Mouse (Mus musculus): ENCODE results near the gene Tbc1d10b. TPM values are rescaled to one million over a fixed set of nuclear protein-coding genes. Genes with fewer than 3 reads are reported as not detected.

Tbc1d10b gene
- total RNA-seq, 1 experiment from 2014 or later = 92.2 TPM

GRCm38 (mm10) chr7:127228615-127229303, 20.5 kb upstream of the Tbc1d10b start:
- ATAC-seq (ENCODE audit: extremely low read depth, insufficient number of reproducible peaks, low FRiP score, poor library complexity, severe bottlenecking) = peak; percentile 79

GRCm38 (mm10) chr7:127225147-127225995, 17.1 kb upstream of the Tbc1d10b start:
- no peak for ATAC-seq (ENCODE audit: extremely low read depth, insufficient number of reproducible peaks, low FRiP score, poor library complexity, severe bottlenecking)

- ATAC-seq (ENCODE audit: extremely low read depth, insufficient number of reproducible peaks, low FRiP score, poor library complexity, severe bottlenecking) = no peak
Measured at GRCm38 (mm10) chr7:127224616-127225015, 16.3 kb upstream of the Tbc1d10b start.

GRCm38 (mm10) chr7:127223515-127224478, 15.5 kb upstream of the Tbc1d10b start:
- no peak for ATAC-seq (ENCODE audit: extremely low read depth, insufficient number of reproducible peaks, low FRiP score, poor library complexity, severe bottlenecking)

GRCm38 (mm10) chr7:127223106-127223505, 14.8 kb upstream of the Tbc1d10b start:
- no peak for ATAC-seq (ENCODE audit: extremely low read depth, insufficient number of reproducible peaks, low FRiP score, poor library complexity, severe bottlenecking)

GRCm38 (mm10) chr7:127220440-127220839, 12.2 kb upstream of the Tbc1d10b start:
- no peak for ATAC-seq (ENCODE audit: extremely low read depth, insufficient number of reproducible peaks, low FRiP score, poor library complexity, severe bottlenecking)

- no peak for ATAC-seq (ENCODE audit: extremely low read depth, insufficient number of reproducible peaks, low FRiP score, poor library complexity, severe bottlenecking)
Measured at GRCm38 (mm10) chr7:127218670-127219069, 10.4 kb upstream of the Tbc1d10b start.

GRCm38 (mm10) chr7:127217901-127218642, 9.8 kb upstream of the Tbc1d10b start:
- ATAC-seq (ENCODE audit: extremely low read depth, insufficient number of reproducible peaks, low FRiP score, poor library complexity, severe bottlenecking) = peak; percentile 73

GRCm38 (mm10) chr7:127217475-127217874, 9.2 kb upstream of the Tbc1d10b start:
- ATAC-seq (ENCODE audit: extremely low read depth, insufficient number of reproducible peaks, low FRiP score, poor library complexity, severe bottlenecking) = no peak

GRCm38 (mm10) chr7:127216307-127216706, 8.0 kb upstream of the Tbc1d10b start:
- no peak for ATAC-seq (ENCODE audit: extremely low read depth, insufficient number of reproducible peaks, low FRiP score, poor library complexity, severe bottlenecking)

- ATAC-seq (ENCODE audit: extremely low read depth, insufficient number of reproducible peaks, low FRiP score, poor library complexity, severe bottlenecking) = peak; percentile 59
Measured at GRCm38 (mm10) chr7:127214981-127215871, 7.0 kb upstream of the Tbc1d10b start.

- no peak for ATAC-seq (ENCODE audit: extremely low read depth, insufficient number of reproducible peaks, low FRiP score, poor library complexity, severe bottlenecking)
Measured at GRCm38 (mm10) chr7:127214521-127214920, 6.3 kb upstream of the Tbc1d10b start.

GRCm38 (mm10) chr7:127213930-127214329, 5.7 kb upstream of the Tbc1d10b start:
- ATAC-seq (ENCODE audit: extremely low read depth, insufficient number of reproducible peaks, low FRiP score, poor library complexity, severe bottlenecking) = no peak

GRCm38 (mm10) chr7:127213485-127213884, 5.2 kb upstream of the Tbc1d10b start:
- no peak for ATAC-seq (ENCODE audit: extremely low read depth, insufficient number of reproducible peaks, low FRiP score, poor library complexity, severe bottlenecking)

- ATAC-seq (ENCODE audit: extremely low read depth, insufficient number of reproducible peaks, low FRiP score, poor library complexity, severe bottlenecking) = no peak
Measured at GRCm38 (mm10) chr7:127212432-127213250, 4.4 kb upstream of the Tbc1d10b start.

GRCm38 (mm10) chr7:127211014-127211745, 2.9 kb upstream of the Tbc1d10b start:
- no peak for ATAC-seq (ENCODE audit: extremely low read depth, insufficient number of reproducible peaks, low FRiP score, poor library complexity, severe bottlenecking)

All from neutrophil, adult 5-6 weeks (primary cell).